ENCODE assay signal across 16 mouse cellular contexts in the genomic region with DNA sequence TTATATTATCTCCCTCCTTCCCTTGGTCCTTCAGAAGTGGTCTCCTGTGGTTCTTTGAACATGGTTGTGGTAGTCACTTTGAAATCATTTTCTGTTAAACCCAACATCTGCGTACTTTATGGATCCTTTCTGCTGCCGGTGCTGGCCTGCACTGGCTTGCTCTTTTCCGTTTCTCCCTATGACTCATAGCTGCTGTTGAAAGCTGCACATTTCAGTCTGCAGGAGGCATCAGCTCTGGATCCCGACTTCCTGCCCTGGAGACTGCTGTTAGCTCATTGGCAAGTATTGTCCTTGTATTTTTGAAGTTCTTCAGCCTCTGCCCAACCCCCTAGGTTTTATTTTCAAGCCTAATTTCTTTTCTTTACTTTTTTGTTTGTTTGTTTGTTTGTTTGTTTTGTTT. TPM values are rescaled to one million over a fixed set of nuclear protein-coding genes. Genes with fewer than 3 reads are reported as not detected.
DNase-seq lines count a peak whose midpoint lies in the region; ATAC-seq and TF ChIP-seq lines count a peak whose summit lies in the region.
"Had no signal": no experiment of that assay in that cellular context is flagged by ENCODE, and none has a peak within 500 bp of the region (broad histone marks: within the 10 kb centered on the region; RNA-seq: fewer than 3 reads in every experiment).

No protein-coding gene starts in this region.

- no peaks in the 10 kb centered on the region for H3K4me1 ChIP-seq in lung, embryonic 14.5 days (ENCODE audit: insufficient read depth)
- H3K4me1 ChIP-seq: midbrain, embryonic 15.5 days had no signal

- H3K36me3 ChIP-seq in lung, embryonic 14.5 days (ENCODE audit: insufficient read depth), result no peaks in the 10 kb centered on the region
- H3K36me3 ChIP-seq: limb, embryonic 13.5 days; midbrain, embryonic 15.5 days; neural tube, embryonic 15.5 days had no signal

- WGBS in lung, embryonic 14.5 days, result 51% methylated on average over 4 of the region's 4 CpGs

- TF ChIP-seq CTCF in lung, embryonic 14.5 days (IDR thresholded peaks at IDR 0.05; ENCODE audit: low read depth), result 0 out of 2 replicates have a peak, but pooled peaks have one; percentile 7

- DNase-seq in heart, adult 9 months (ENCODE audit: low spot score in 2 of 2), result peak; percentile 21 to 28
- DNase-seq in heart, postnatal 36 days, result no peak
- peak; percentile 34 for DNase-seq in lung, embryonic 14.5 days
- no peak for DNase-seq in lung, postnatal 14 days
- DNase-seq in MN1 (ENCODE audit: low spot score), result peak; percentile 38
- DNase-seq in brain, adult 2 months (ENCODE audit: low read depth, low spot score), result peak; percentile 70
- no peak for DNase-seq in left cerebral cortex, adult 9 months (ENCODE audit: low spot score in 2 of 2)
- no peak for DNase-seq in spleen, postnatal 14 days (ENCODE audit: low spot score in 2 of 2)
- DNase-seq: thymus, postnatal 25 days had no signal

- no peak overlapping the region for H3K4me3 ChIP-seq in lung, embryonic 14.5 days (ENCODE audit: low read depth, low read length)
- H3K4me3 ChIP-seq: limb, embryonic 13.5 days; midbrain, embryonic 15.5 days; neural tube, embryonic 15.5 days had no signal

- no peak overlapping the region for H3K4me2 ChIP-seq in lung, embryonic 14.5 days
- H3K4me2 ChIP-seq: limb, embryonic 13.5 days; midbrain, embryonic 15.5 days; neural tube, embryonic 15.5 days had no signal

- no peak overlapping the region for H3K9ac ChIP-seq in lung, embryonic 14.5 days
- H3K9ac ChIP-seq: limb, embryonic 13.5 days; midbrain, embryonic 15.5 days; neural tube, embryonic 15.5 days had no signal

- no peak for ATAC-seq in lung, embryonic 14.5 days (ENCODE audit: insufficient read depth)
- ATAC-seq: midbrain, embryonic 15.5 days had no signal

- no peak overlapping the region for H3K27ac ChIP-seq in lung, embryonic 14.5 days (ENCODE audit: low read depth)
- H3K27ac ChIP-seq: limb, embryonic 13.5 days; macrophage; midbrain, embryonic 15.5 days; neural tube, embryonic 15.5 days had no signal

- intact Hi-C loops in heart, postnatal 36 days (cut with DNase I), result loop anchor here (2.0 to 5.0 kb wide), 2 partner anchors 18 to 39 kb away; no protein-coding TSS in a partner anchor

- no peaks in the 10 kb centered on the region for H3K27me3 ChIP-seq in lung, embryonic 14.5 days (ENCODE audit: insufficient read depth, low read length)
- H3K27me3 ChIP-seq: limb, embryonic 13.5 days; midbrain, embryonic 15.5 days; neural tube, embryonic 15.5 days had no signal

- no peaks in the 10 kb centered on the region for H3K9me3 ChIP-seq in lung, embryonic 14.5 days (ENCODE audit: low read depth, low read length)
- H3K9me3 ChIP-seq: limb, embryonic 13.5 days; midbrain, embryonic 15.5 days; neural tube, embryonic 15.5 days had no signal

RNA-seq across cellular contexts. Expression of gene Fam50b, which starts 31.9 kb away (rescaled TPM):
- total RNA-seq in heart, postnatal 36 days (2021), result not detected
- 0.15 TPM in 1 of 2 replicates, not detected in the other for polyA plus RNA-seq in lung, embryonic 14.5 days (2014; fragmentation: Nextera tagmentation; extraction: Ambion mirVana)
- total RNA-seq: heart, postnatal 14 days; layer of hippocampus, postnatal 25 days had no signal
- polyA plus RNA-seq: intestine, embryonic 14.5 days; limb, embryonic 13.5 days; macrophage; neural tube, embryonic 15.5 days had no signal

Comparison
In these comparisons a context has a peak if more than half of its experiments do, and no peak if none do; other contexts are left out.
1. DNase-seq: peak in heart, adult 9 months (2 of 2), lung, embryonic 14.5 days (single experiment), MN1 (single experiment) and brain, adult 2 months (single experiment); none in heart, postnatal 36 days (0 of 2), lung, postnatal 14 days (single experiment), left cerebral cortex, adult 9 months (0 of 2) and spleen, postnatal 14 days (0 of 2).